Mouse (Mus musculus) MEL (cell line): ENCODE measurements around the gene Atp6v1d.

Source experiments
- SMC3 ChIP-seq: IDR thresholded peaks from 2 replicates; pipeline ENCODE4 v1.6.1; 2011; ENCODE audit warnings: low read depth, low read length, improper control_type of control experiment
- TAL1 ChIP-seq: IDR thresholded peaks from 2 replicates; pipeline ENCODE4 v1.6.1; 2012; ENCODE audit warnings: mild to moderate bottlenecking, inconsistent platforms, low read length, moderate library complexity, mixed read lengths

DNA sequence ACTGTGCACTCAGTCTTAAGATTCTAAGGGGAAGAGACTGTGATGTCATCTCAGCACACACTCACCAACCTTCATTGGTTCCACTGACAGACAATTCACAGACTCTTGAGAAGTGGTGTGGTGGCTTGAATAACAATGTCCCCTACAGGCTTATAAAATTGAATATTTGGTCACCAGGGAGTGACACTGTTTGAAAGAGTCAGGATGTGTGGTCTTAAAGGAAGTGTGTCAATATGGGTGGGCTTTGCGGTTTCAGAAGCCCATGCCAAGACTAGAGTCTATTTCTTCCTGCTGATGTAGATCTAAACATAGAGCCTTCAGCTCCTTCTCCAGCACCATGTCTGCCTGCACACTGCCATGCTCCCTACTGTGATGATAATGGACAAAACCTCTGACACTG, 36.4 kb upstream of the Atp6v1d start:
- TF ChIP-seq SMC3 = no peak
- TF ChIP-seq TAL1 = no peak
